Mouse (Mus musculus): ENCODE data around the gene Cflar. TPM values are rescaled to one million over a fixed set of nuclear protein-coding genes. Genes with fewer than 3 reads are reported as not detected.

Gene Cflar
- polyA plus RNA-seq, 1 experiment from 2014 or later: 29.9 TPM

GRCm38 (mm10) chr1:58713081-58713892, 2.0 kb downstream of the Cflar start:
- peak overlapping the region; percentile 57 for H3K4me3 ChIP-seq (replicated peaks)
- peak overlapping the region; percentile 68 for H3K4me2 ChIP-seq
- peak overlapping the region; percentile 99 for H3K27ac ChIP-seq
- WGBS: 2% methylated on average over 30 of the region's 31 CpGs
- peaks cover 17% of the 10 kb centered on the region for H3K4me1 ChIP-seq (replicated peaks)
- H3K27me3 ChIP-seq: no peaks in the 10 kb centered on the region
- H3K36me3 ChIP-seq: peaks cover 23% of the 10 kb centered on the region; the same call in 1 of the 2 replicates
- H3K9ac ChIP-seq (replicated peaks): peak overlapping the region; percentile 72
- 0 out of 2 replicates have a peak, but pooled peaks have one; percentile 34 for ATAC-seq (ENCODE audit: insufficient number of reproducible peaks, insufficient read depth, low FRiP score, low TSS enrichment, low read depth)
- no peaks in the 10 kb centered on the region for H3K9me3 ChIP-seq

- 52% methylated on average over 4 of the region's 4 CpGs for WGBS
- Histone ChIP-seq H3K9me3 (no peaks in the 10 kb centered on the region), H3K36me3 (peaks cover 27% of the 10 kb centered on the region), H3K4me1 (replicated peaks) (peaks cover 17% of the 10 kb centered on the region), H3K27me3 (no peaks in the 10 kb centered on the region), H3K27ac (peak overlapping the region; percentile 99), H3K4me3 (replicated peaks) (peak overlapping the region; percentile 57), H3K4me2 (peak overlapping the region; percentile 68), H3K9ac (replicated peaks) (peak overlapping the region; percentile 72)
- ATAC-seq (ENCODE audit: insufficient number of reproducible peaks, insufficient read depth, low FRiP score, low TSS enrichment, low read depth): no peak
These were observed 2.6 kb downstream of the Cflar start for GRCm38 (mm10) chr1:58713893-58714231.

GRCm38 (mm10) chr1:58714361-58714760, 3.1 kb downstream of the Cflar start:
- H3K27ac ChIP-seq: peak overlapping the region; percentile 99; the same call in 1 of the 2 replicates
- H3K4me2 ChIP-seq: peak overlapping the region; percentile 68
- peaks cover 17% of the 10 kb centered on the region for H3K4me1 ChIP-seq (replicated peaks)
- peak overlapping the region; percentile 57 for H3K4me3 ChIP-seq (replicated peaks)
- no peak for ATAC-seq (ENCODE audit: insufficient number of reproducible peaks, insufficient read depth, low FRiP score, low TSS enrichment, low read depth)
- no peaks in the 10 kb centered on the region for H3K9me3 ChIP-seq
- peaks cover 30% of the 10 kb centered on the region for H3K36me3 ChIP-seq
- no peaks in the 10 kb centered on the region for H3K27me3 ChIP-seq
- 62% methylated on average over 1 of the region's 1 CpGs for WGBS
- H3K9ac ChIP-seq (replicated peaks): 0 out of 2 replicates have a peak overlapping the region, but pooled peaks have one; percentile 72

GRCm38 (mm10) chr1:58715536-58715935, 4.2 kb downstream of the Cflar start:
- Histone ChIP-seq H3K27ac (peak overlapping the region; percentile 56; the same call in 1 of the 2 replicates), H3K4me3 (replicated peaks) (no peak overlapping the region)

GRCm38 (mm10) chr1:58716162-58716882, 5.0 kb downstream of the Cflar start:
- no peaks in the 10 kb centered on the region for H3K9me3 ChIP-seq
- ATAC-seq (ENCODE audit: insufficient number of reproducible peaks, insufficient read depth, low FRiP score, low TSS enrichment, low read depth): no peak
- peaks cover 30% of the 10 kb centered on the region for H3K36me3 ChIP-seq
- H3K9ac ChIP-seq (replicated peaks): no peak overlapping the region
- peak overlapping the region; percentile 56 for H3K27ac ChIP-seq
- H3K4me1 ChIP-seq (replicated peaks): peaks cover 17% of the 10 kb centered on the region
- 45% methylated on average over 7 of the region's 7 CpGs for WGBS
- H3K4me2 ChIP-seq: peak overlapping the region; percentile 8; the same call in 1 of the 2 replicates
- H3K27me3 ChIP-seq: no peaks in the 10 kb centered on the region
- no peak overlapping the region for H3K4me3 ChIP-seq (replicated peaks)

More at GRCm38 (mm10) chr1:58715536-58715935, 4.2 kb downstream of the Cflar start:
- Histone ChIP-seq H3K4me2 (peak overlapping the region; percentile 8; the same call in 1 of the 2 replicates), H3K9me3 (no peaks in the 10 kb centered on the region), H3K27me3 (no peaks in the 10 kb centered on the region), H3K36me3 (peaks cover 30% of the 10 kb centered on the region), H3K4me1 (replicated peaks) (peaks cover 17% of the 10 kb centered on the region), H3K9ac (replicated peaks) (no peak overlapping the region)
- ATAC-seq (ENCODE audit: insufficient number of reproducible peaks, insufficient read depth, low FRiP score, low TSS enrichment, low read depth): no peak

GRCm38 (mm10) chr1:58716883-58717220, 5.5 kb downstream of the Cflar start:
- 92% methylated on average over 4 of the region's 4 CpGs for WGBS
- H3K9ac ChIP-seq (replicated peaks): no peak overlapping the region
- no peak for ATAC-seq (ENCODE audit: insufficient number of reproducible peaks, insufficient read depth, low FRiP score, low TSS enrichment, low read depth)
- no peak overlapping the region for H3K4me2 ChIP-seq
- no peak overlapping the region for H3K4me3 ChIP-seq (replicated peaks)
- H3K36me3 ChIP-seq: peaks cover 30% of the 10 kb centered on the region
- no peak overlapping the region for H3K27ac ChIP-seq
- H3K9me3 ChIP-seq: no peaks in the 10 kb centered on the region
- peaks cover 17% of the 10 kb centered on the region for H3K4me1 ChIP-seq (replicated peaks)
- H3K27me3 ChIP-seq: no peaks in the 10 kb centered on the region

- Histone ChIP-seq H3K9ac (replicated peaks) (no peak overlapping the region), H3K27ac (no peak overlapping the region), H3K27me3 (no peaks in the 10 kb centered on the region), H3K36me3 (peaks cover 38% of the 10 kb centered on the region), H3K4me3 (replicated peaks) (no peak overlapping the region), H3K9me3 (no peaks in the 10 kb centered on the region), H3K4me2 (no peak overlapping the region), H3K4me1 (replicated peaks) (peaks cover 14% of the 10 kb centered on the region)
- ATAC-seq (ENCODE audit: insufficient number of reproducible peaks, insufficient read depth, low FRiP score, low TSS enrichment, low read depth): no peak
- WGBS: 94% methylated on average over 8 of the region's 8 CpGs
These were observed 6.4 kb downstream of the Cflar start for GRCm38 (mm10) chr1:58717589-58718270.

GRCm38 (mm10) chr1:58719356-58719945, 8.1 kb downstream of the Cflar start:
- H3K4me2 ChIP-seq: no peak overlapping the region
- WGBS: 91% methylated on average over 7 of the region's 7 CpGs

GRCm38 (mm10) chr1:58720090-58720489, 8.8 kb downstream of the Cflar start:
- H3K27ac ChIP-seq: no peak overlapping the region
- no peaks in the 10 kb centered on the region for H3K9me3 ChIP-seq
- WGBS: 87% methylated on average over 8 of the region's 8 CpGs
- no peaks in the 10 kb centered on the region for H3K27me3 ChIP-seq
- peaks cover 20% of the 10 kb centered on the region for H3K4me1 ChIP-seq (replicated peaks)
- no peak overlapping the region for H3K4me3 ChIP-seq (replicated peaks)
- H3K36me3 ChIP-seq: peaks cover 37% of the 10 kb centered on the region
- H3K4me2 ChIP-seq: no peak overlapping the region
- H3K9ac ChIP-seq (replicated peaks): no peak overlapping the region
- no peak for ATAC-seq (ENCODE audit: insufficient number of reproducible peaks, insufficient read depth, low FRiP score, low TSS enrichment, low read depth)

More at GRCm38 (mm10) chr1:58719356-58719945, 8.1 kb downstream of the Cflar start:
- Histone ChIP-seq H3K36me3 (peaks cover 39% of the 10 kb centered on the region), H3K27me3 (no peaks in the 10 kb centered on the region), H3K9ac (replicated peaks) (no peak overlapping the region), H3K27ac (no peak overlapping the region), H3K4me1 (replicated peaks) (peaks cover 23% of the 10 kb centered on the region), H3K9me3 (no peaks in the 10 kb centered on the region), H3K4me3 (replicated peaks) (no peak overlapping the region)
- no peak for ATAC-seq (ENCODE audit: insufficient number of reproducible peaks, insufficient read depth, low FRiP score, low TSS enrichment, low read depth)

- 71% methylated on average over 4 of the region's 4 CpGs for WGBS
- Histone ChIP-seq H3K4me3 (replicated peaks) (no peak overlapping the region), H3K4me2 (no peak overlapping the region), H3K36me3 (peaks cover 29% of the 10 kb centered on the region), H3K4me1 (replicated peaks) (peaks cover 19% of the 10 kb centered on the region), H3K27ac (no peak overlapping the region), H3K27me3 (no peaks in the 10 kb centered on the region), H3K9ac (replicated peaks) (no peak overlapping the region), H3K9me3 (no peaks in the 10 kb centered on the region)
- no peak for ATAC-seq (ENCODE audit: insufficient number of reproducible peaks, insufficient read depth, low FRiP score, low TSS enrichment, low read depth)
These were observed 9.7 kb downstream of the Cflar start for GRCm38 (mm10) chr1:58720988-58721387.
